Mouse (Mus musculus) hindbrain, embryonic 13.5 days (tissue): ENCODE measurements at regions not wholly inside any gene's neighbourhood (a gene's known extent, or its start where the extent isn't known, plus 50 kb on each side); places are given as distances from the start of the nearest gene placed in this dataset.

ENCODE experiments used
- ATAC-seq: fragments of 200-750 bp; cut with Nextera tagmentation; 2 replicates; pipeline ENCODE4 v1.8.0; 2017; ENCODE audit warnings: moderate TSS enrichment; ENCODE audit not compliant: low FRiP score
- H3K27ac ChIP-seq: fragments of 300-500 bp; sonication (generic); 2 replicates; pipeline ENCODE4 v1.5.1; 2015; ENCODE audit warnings: inconsistent platforms, mild to moderate bottlenecking, moderate library complexity
- H3K27me3 ChIP-seq: fragments of 300-500 bp; sonication (generic); 2 replicates; pipeline ENCODE4 v1.6.1; 2015; ENCODE audit warnings: mild to moderate bottlenecking, inconsistent platforms
- H3K36me3 ChIP-seq: fragments of 300-500 bp; sonication (generic); 2 replicates; pipeline ENCODE4 v1.6.1; 2015; ENCODE audit warnings: mild to moderate bottlenecking, inconsistent platforms
- H3K4me1 ChIP-seq: fragments of 300-500 bp; sonication (generic); replicated peaks from 2 replicates; pipeline ENCODE4 v1.6.1; 2015; ENCODE audit warnings: inconsistent platforms
- H3K4me2 ChIP-seq: fragments of 300-500 bp; sonication (generic); 2 replicates; pipeline ENCODE4 v1.6.1; 2015; ENCODE audit warnings: inconsistent platforms, mild to moderate bottlenecking, moderate library complexity
- H3K4me3 ChIP-seq: fragments of 300-500 bp; sonication (generic); 2 replicates; pipeline ENCODE4 v1.5.1; 2015; ENCODE audit warnings: mild to moderate bottlenecking, inconsistent platforms
- H3K9ac ChIP-seq: fragments of 300-500 bp; sonication (generic); 2 replicates; pipeline ENCODE4 v1.6.1; 2015; ENCODE audit warnings: mild to moderate bottlenecking, inconsistent platforms
- H3K9me3 ChIP-seq: fragments of 300-500 bp; sonication (generic); 2 replicates; pipeline ENCODE4 v1.6.1; 2016; ENCODE audit warnings: inconsistent platforms
- WGBS: fragments of 180-500 bp; shearing (Covaris S2); methylation state at CpG from one replicate; pipeline ENCODE4 v1.1.7; 2015; 5-methylcytosine and 5-hydroxymethylcytosine counted together

DNA sequence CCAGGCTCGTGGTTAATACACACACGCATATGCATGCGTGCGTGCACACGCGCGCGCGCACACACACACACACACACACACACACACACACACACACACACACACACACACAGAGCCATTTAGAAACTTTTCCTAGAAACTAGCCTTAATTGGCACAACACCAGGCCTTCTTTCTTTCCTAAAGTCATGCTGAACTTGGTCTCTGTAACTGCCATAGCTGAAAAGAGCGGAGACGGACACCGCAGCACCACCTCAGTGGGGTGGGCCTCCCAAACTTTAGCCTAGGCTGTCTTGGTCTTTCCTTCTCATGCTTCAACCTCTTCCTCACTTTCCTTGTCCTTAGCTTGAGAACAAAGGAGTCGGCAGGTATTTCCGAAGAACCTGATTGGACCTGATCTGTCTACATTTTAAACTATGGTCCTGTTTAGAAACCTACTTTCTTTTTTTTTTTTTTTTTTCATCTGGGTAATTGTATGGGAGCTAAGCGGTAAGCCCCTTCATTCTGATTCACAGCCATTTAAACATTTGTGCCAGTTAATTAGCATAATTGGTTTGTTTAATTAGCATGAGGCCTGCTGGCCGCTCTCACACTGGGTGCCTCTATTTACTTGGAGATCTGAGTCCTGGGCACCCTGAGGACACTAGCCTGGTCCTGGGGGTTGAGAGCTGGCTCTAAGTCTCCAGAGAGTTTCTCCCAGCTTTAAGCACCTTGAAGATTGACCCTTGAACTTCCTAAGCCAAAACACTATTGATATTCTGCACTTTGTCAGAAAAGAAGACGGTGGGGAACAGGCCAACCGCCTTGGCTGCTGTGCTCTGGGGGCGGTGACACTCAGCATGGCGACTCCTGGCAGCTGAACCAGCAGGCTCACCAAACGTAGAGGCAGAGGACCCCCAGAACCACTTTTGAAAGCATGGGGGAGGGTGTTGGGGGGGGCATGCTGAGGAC, 269.7 kb upstream of the Irx3 start:
- Histone ChIP-seq H3K9me3 (no peaks in the 10 kb centered on the region), H3K4me2 (no peak overlapping the region), H3K9ac (no peak overlapping the region), H3K36me3 (no peaks in the 10 kb centered on the region), H3K27ac (peak overlapping the region; percentile 55), H3K4me3 (no peak overlapping the region), H3K4me1 (peaks cover 27% of the 10 kb centered on the region), H3K27me3 (peaks cover 43% of the 10 kb centered on the region)
- peak; percentile 67; the same call in 1 of the 2 replicates for ATAC-seq
- WGBS, result 27% methylated on average over 21 of the region's 21 CpGs

DNA sequence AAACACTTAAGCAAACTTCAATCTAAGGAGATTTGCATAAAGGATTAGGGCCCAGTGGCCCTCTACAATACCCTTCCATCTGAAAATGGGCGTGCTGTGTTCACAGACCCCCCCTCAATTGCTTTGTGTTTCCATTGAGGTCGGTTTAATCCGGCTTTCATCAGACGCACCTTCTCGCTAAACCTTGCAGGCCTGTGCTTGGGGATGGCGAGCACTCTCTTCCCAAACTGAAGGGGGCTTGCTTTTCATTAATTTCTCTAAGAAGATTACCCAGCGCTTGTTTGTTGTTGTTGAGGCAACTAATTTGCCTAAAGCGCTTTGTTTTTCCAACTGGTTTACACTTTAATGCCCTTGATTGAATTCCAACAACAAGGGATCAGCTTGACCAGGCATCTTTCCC, 268.8 kb upstream of the Irx3 start:
- Histone ChIP-seq H3K9me3 (no peaks in the 10 kb centered on the region), H3K4me2 (no peak overlapping the region), H3K36me3 (no peaks in the 10 kb centered on the region), H3K27me3 (peaks cover 42% of the 10 kb centered on the region), H3K27ac (no peak overlapping the region), H3K4me1 (peaks cover 33% of the 10 kb centered on the region), H3K9ac (no peak overlapping the region), H3K4me3 (no peak overlapping the region)
- no peak for ATAC-seq
- WGBS, result 21% methylated on average over 8 of the region's 8 CpGs

DNA sequence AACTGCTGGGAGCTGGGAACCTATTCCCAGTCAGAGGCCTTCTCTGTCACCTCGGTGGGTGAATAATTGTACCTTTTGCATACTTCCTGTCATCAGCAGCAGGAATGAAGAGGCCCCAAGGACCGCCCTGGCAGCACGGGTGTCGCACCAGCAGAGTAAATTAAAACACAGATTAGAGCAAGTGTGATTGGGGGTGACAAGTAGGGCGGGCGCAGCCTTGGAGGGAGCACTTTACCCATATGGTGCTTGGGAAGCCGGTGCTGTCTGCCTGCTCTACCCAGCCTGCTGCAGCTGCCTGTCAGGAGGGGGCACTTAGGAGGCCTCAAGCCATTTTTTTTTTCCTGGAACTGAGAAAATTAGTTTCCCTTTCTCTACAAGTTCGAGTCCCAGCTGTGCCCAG, 264.6 kb upstream of the Irx3 start:
- no peak overlapping the region for H3K9ac ChIP-seq
- ATAC-seq, result peak; percentile 45; the same call in 1 of the 2 replicates
- WGBS, result 20% methylated on average over 8 of the region's 8 CpGs
- H3K4me1 ChIP-seq, result peaks cover 39% of the 10 kb centered on the region
- H3K4me2 ChIP-seq, result no peak overlapping the region
- H3K27me3 ChIP-seq, result peaks cover 55% of the 10 kb centered on the region
- no peak overlapping the region for H3K4me3 ChIP-seq
- H3K36me3 ChIP-seq, result no peaks in the 10 kb centered on the region
- no peak overlapping the region for H3K27ac ChIP-seq
- H3K9me3 ChIP-seq, result no peaks in the 10 kb centered on the region

- H3K4me2 ChIP-seq, result no peak overlapping the region
- 9% methylated on average over 7 of the region's 9 CpGs for WGBS
- no peaks in the 10 kb centered on the region for H3K36me3 ChIP-seq
- no peak overlapping the region for H3K9ac ChIP-seq
- ATAC-seq, result no peak; the same call in 1 of the 2 replicates
- H3K27ac ChIP-seq, result no peak overlapping the region; the same call in 1 of the 2 replicates
- H3K27me3 ChIP-seq, result peaks cover 60% of the 10 kb centered on the region
- H3K9me3 ChIP-seq, result no peaks in the 10 kb centered on the region
- no peak overlapping the region for H3K4me3 ChIP-seq
- peaks cover 32% of the 10 kb centered on the region for H3K4me1 ChIP-seq
Measured at GRCm38 (mm10) chr8:92065554-92066239, 263.8 kb upstream of the Irx3 start.

GRCm38 (mm10) chr8:92064971-92065370, 263.1 kb upstream of the Irx3 start:
- Histone ChIP-seq H3K36me3 (no peaks in the 10 kb centered on the region), H3K4me1 (peaks cover 29% of the 10 kb centered on the region), H3K9ac (no peak overlapping the region), H3K27ac (no peak overlapping the region), H3K4me3 (no peak overlapping the region), H3K4me2 (no peak overlapping the region), H3K27me3 (peaks cover 64% of the 10 kb centered on the region), H3K9me3 (no peaks in the 10 kb centered on the region)
- WGBS, result 15% methylated on average over 4 of the region's 4 CpGs
- ATAC-seq, result no peak

DNA sequence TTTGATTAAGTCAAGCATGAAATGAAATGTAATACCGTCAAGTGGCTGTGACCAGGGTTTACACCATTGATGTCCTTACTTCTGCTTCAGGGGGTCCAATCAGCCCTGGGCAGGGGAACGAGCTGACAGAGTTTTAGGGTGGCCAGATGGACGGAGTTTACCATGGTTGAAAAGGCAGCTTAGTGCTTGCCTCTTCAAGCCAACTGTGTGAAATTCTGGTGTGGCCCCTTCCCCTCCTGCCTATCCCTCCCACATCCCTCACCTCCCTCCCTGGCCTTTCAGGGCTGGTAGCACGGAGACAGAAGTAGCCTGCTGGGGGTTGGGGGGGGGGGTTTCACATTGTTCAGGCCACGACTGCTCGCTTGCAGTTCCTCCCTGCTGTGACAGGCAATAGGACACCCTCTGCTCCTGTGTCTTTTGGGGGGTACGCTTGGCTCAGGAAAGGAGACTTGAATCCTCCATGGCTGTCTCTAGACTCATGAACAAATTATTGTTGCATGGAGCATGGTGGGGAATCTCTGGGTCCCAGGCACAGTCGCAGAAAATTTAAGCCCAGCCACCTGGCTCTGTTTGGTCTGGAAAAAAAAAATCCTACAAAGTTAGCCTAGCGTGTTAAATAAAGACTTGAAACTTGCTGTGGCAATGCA, 262.4 kb upstream of the Irx3 start:
- no peak for ATAC-seq
- Histone ChIP-seq H3K4me3 (no peak overlapping the region), H3K27me3 (peaks cover 64% of the 10 kb centered on the region), H3K4me1 (peaks cover 29% of the 10 kb centered on the region), H3K9ac (peak overlapping the region; percentile 49; the same call in 1 of the 2 replicates), H3K4me2 (no peak overlapping the region), H3K27ac (no peak overlapping the region), H3K9me3 (no peaks in the 10 kb centered on the region), H3K36me3 (no peaks in the 10 kb centered on the region)
- WGBS, result 7% methylated on average over 9 of the region's 9 CpGs

DNA sequence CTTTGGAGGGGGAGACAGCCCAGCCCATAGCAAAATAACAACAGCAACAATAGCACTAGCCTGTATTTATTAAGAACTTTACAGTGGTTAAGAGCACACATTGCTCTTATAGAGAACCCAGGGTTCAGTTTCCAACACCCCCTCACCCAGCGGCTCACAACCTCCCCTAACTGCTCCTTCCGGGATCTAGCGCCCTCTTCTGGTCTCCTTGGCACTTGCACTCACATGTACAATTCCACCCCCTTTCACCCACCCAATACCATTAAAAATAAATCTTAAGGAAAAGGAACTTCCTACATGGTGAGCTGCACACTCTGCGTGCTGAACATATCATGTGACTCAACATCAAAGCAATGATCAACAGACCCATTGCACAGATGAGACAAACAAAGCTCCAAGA, 261.5 kb upstream of the Irx3 start:
- Histone ChIP-seq H3K4me3 (no peak overlapping the region), H3K4me2 (no peak overlapping the region), H3K9ac (no peak overlapping the region), H3K4me1 (peaks cover 35% of the 10 kb centered on the region), H3K36me3 (no peaks in the 10 kb centered on the region), H3K9me3 (no peaks in the 10 kb centered on the region), H3K27me3 (peaks cover 63% of the 10 kb centered on the region), H3K27ac (no peak overlapping the region)
- 82% methylated on average over 4 of the region's 4 CpGs for WGBS
- ATAC-seq, result no peak

DNA sequence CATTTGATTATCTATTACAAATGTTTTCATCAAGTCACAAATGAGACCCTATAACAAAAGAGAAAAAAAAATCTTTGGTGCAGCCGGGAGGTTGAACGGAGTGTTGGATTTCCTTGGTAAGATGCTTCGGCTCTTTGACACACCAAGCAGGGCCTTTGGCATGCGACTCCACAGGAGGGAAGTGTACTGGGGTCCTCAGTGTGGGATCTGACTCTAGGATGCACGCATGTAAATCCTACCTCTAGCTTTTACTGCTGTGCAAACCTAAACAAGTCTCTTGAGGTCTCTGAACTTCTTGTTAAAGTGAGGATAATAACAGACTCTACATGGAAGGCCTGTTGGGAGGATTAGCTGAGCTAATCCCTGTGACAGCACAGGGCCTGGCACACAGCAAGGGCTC, 257.6 kb upstream of the Irx3 start:
- Histone ChIP-seq H3K4me1 (peaks cover 14% of the 10 kb centered on the region), H3K36me3 (no peaks in the 10 kb centered on the region), H3K27me3 (peaks cover 70% of the 10 kb centered on the region), H3K9ac (no peak overlapping the region), H3K4me2 (no peak overlapping the region), H3K4me3 (no peak overlapping the region), H3K27ac (no peak overlapping the region), H3K9me3 (no peaks in the 10 kb centered on the region)
- no peak for ATAC-seq
- WGBS, result 30% methylated on average over 5 of the region's 5 CpGs

GRCm38 (mm10) chr8:92058953-92059352, 257.1 kb upstream of the Irx3 start:
- Histone ChIP-seq H3K27ac (no peak overlapping the region), H3K4me1 (peaks cover 9% of the 10 kb centered on the region), H3K36me3 (no peaks in the 10 kb centered on the region), H3K9me3 (no peaks in the 10 kb centered on the region), H3K4me2 (no peak overlapping the region), H3K4me3 (no peak overlapping the region), H3K9ac (no peak overlapping the region), H3K27me3 (peaks cover 64% of the 10 kb centered on the region)
- WGBS, result 19% methylated on average over 10 of the region's 10 CpGs
- no peak for ATAC-seq

DNA sequence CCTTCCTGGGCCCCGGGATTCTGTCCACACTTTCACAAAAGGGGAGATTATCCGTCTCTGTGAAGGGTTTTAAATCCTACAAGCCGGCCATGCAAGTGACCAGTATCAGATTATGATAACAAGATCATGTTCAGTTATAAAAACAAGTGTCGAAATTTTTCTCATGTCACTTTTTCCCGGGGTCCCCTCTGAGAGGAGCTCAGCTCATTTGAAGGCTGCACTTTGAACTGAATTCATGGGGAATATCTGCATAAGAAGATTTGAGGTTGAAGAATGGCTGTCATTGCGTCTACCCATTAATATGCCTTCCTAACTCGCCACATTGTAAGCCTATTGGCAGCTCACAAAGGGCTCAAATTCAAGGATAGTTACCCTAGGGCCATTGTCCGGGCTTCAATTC, 256.0 kb upstream of the Irx3 start:
- Histone ChIP-seq H3K4me1 (peaks cover 7% of the 10 kb centered on the region), H3K4me3 (no peak overlapping the region), H3K27ac (no peak overlapping the region), H3K9ac (no peak overlapping the region), H3K9me3 (no peaks in the 10 kb centered on the region), H3K4me2 (no peak overlapping the region), H3K36me3 (no peaks in the 10 kb centered on the region), H3K27me3 (peaks cover 59% of the 10 kb centered on the region)
- ATAC-seq, result no peak
- WGBS, result 37% methylated on average over 8 of the region's 8 CpGs

DNA sequence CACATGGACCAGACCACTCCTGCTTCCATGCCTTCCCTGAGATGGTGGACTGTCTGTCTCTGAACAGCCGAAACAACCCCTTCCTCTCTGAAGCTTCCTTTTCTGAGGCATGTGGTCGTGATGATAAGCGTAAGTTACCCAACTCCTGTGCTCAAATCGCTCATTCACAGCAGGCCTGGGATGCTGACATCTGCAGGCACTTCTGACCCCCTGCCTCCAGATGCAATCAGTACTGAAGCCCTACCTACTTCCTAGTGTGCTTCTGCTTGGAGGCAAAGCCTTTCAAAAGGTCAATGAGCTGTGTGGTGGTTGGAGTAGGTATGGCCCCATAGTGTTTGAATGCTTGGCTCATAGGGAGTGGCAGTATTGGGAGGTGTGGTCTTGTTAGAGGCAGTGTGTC, 253.7 kb upstream of the Irx3 start:
- H3K4me3 ChIP-seq, result no peak overlapping the region
- H3K9me3 ChIP-seq, result no peaks in the 10 kb centered on the region
- H3K27ac ChIP-seq, result no peak overlapping the region
- H3K9ac ChIP-seq, result no peak overlapping the region
- H3K4me1 ChIP-seq, result peaks cover 7% of the 10 kb centered on the region
- H3K27me3 ChIP-seq, result peaks cover 41% of the 10 kb centered on the region
- no peaks in the 10 kb centered on the region for H3K36me3 ChIP-seq
- ATAC-seq, result no peak
- no peak overlapping the region for H3K4me2 ChIP-seq
- 87% methylated on average over 4 of the region's 4 CpGs for WGBS

GRCm38 (mm10) chr8:92044695-92045094, 242.8 kb upstream of the Irx3 start:
- Histone ChIP-seq H3K36me3 (no peaks in the 10 kb centered on the region), H3K4me1 (peaks cover 11% of the 10 kb centered on the region; the same call in 1 of the 2 replicates), H3K9ac (no peak overlapping the region), H3K27me3 (0 out of 2 replicates have a peak, but pooled peaks cover 3% of the 10 kb centered on the region), H3K4me2 (no peak overlapping the region), H3K4me3 (no peak overlapping the region), H3K27ac (no peak overlapping the region), H3K9me3 (peaks cover 9% of the 10 kb centered on the region; the same call in 1 of the 2 replicates)
- no peak for ATAC-seq
- WGBS, result 83% methylated on average over 3 of the region's 3 CpGs
